Mouse (Mus musculus): ENCODE data around the gene Msantd2. TPM values are rescaled to one million over a fixed set of nuclear protein-coding genes. Genes with fewer than 3 reads are reported as not detected.

Msantd2 gene
- total and polyA plus RNA-seq, 2 experiments = 10.3 to 16.2 TPM

DNA sequence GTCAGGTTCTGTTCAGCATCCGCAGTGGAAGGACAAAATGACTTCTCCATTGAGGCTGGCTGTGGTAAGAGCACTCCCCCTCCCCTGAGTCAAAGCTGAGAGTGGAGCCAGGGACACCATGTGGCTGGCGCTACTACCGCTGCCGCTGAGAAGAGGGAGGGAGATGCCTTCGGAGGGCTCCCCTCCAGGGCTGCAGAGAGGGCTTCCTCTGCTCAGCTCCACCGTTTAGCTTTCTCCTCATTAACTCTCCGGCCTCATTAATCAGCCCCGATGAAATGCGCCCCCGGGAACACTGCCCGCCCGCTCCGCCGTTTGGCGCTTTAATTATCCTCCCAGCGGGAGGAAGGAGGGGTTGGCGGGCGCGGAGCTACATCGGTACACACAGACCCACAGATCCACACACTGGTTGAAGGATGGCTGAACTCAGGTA, 32.6 kb upstream of the Msantd2 start:
- peaks cover 20% of the 10 kb centered on the region for H3K27me3 ChIP-seq (ENCODE audit: control insufficient read depth, insufficient read depth, low read length)
- peaks cover 4% of the 10 kb centered on the region for H3K4me1 ChIP-seq (ENCODE audit: control insufficient read depth, insufficient read depth, low read length)
- 6% methylated on average over 20 of the region's 20 CpGs for WGBS
- no peak overlapping the region for H3K27ac ChIP-seq (replicated peaks; ENCODE audit: insufficient read depth, low read depth, low read length)
- H3K9ac ChIP-seq (ENCODE audit: low read depth, low read length) = no peak overlapping the region
- DNase-seq (ENCODE audit: extremely low read depth, low read depth, low spot score) = no peak
- no peak overlapping the region for H3K4me3 ChIP-seq (ENCODE audit: insufficient read depth, low read depth, low read length)
- H3K79me2 ChIP-seq (ENCODE audit: control insufficient read depth, insufficient read depth, low read length) = no peaks in the 10 kb centered on the region
- no peaks in the 10 kb centered on the region for H3K36me3 ChIP-seq (ENCODE audit: control insufficient read depth, insufficient read depth, low read length)
- TF ChIP-seq POLR2A (IDR thresholded peaks at IDR 0.05; ENCODE audit: extremely low read depth, insufficient read depth, low read length) (no peak), CTCF (IDR thresholded peaks at IDR 0.05; ENCODE audit: low read depth, low read length) (no peak)

DNA sequence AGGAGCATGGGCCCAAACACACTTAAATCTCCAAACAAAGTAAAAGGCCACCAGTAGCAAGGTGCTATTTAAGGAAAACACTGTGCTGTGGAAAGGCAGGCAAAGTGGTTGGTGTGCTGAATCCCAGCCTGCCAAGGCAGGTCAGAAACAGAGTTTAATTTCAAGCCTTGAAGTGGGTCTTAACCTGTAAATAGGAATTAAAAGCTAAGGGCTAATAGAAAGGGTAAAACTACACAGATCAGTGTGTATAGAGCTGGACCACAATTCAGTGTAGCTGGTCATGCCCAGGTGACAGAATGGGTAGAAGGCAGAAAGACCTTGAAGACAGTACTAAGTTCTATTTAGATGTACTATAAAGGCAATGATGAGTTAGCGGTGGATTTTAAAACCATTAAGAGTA, 32.0 kb upstream of the Msantd2 start:
- 87% methylated on average over 1 of the region's 1 CpGs for WGBS

DNA sequence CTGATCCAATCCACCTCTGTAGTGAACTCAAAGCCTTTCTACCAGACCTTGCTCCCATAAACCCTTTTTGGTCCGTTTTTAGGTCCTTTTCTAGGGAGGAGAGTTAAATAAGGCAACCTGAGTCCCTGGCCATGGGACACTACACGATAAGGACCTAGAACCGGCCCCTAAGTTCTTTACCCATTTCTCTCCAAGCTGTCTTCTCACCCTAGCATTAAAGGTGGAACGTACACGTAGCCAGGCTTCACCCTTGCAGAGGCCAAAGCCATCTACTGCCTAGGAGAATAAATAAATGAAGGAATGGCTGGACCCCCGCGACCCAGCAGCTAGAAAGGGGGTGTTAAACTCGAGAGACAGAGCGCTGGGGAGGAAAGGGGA, 29.5 kb upstream of the Msantd2 start:
- H3K9ac ChIP-seq (ENCODE audit: low read depth, low read length) = no peak overlapping the region
- no peaks in the 10 kb centered on the region for H3K36me3 ChIP-seq (ENCODE audit: control insufficient read depth, insufficient read depth, low read length)
- TF ChIP-seq CTCF (IDR thresholded peaks at IDR 0.05; ENCODE audit: low read depth, low read length) (no peak), POLR2A (IDR thresholded peaks at IDR 0.05; ENCODE audit: extremely low read depth, insufficient read depth, low read length) (no peak)
- peaks cover 5% of the 10 kb centered on the region for H3K4me1 ChIP-seq (ENCODE audit: control insufficient read depth, insufficient read depth, low read length)
- peaks cover 23% of the 10 kb centered on the region for H3K27me3 ChIP-seq (ENCODE audit: control insufficient read depth, insufficient read depth, low read length)
- no peak overlapping the region for H3K4me3 ChIP-seq (ENCODE audit: insufficient read depth, low read depth, low read length)
- no peak overlapping the region for H3K27ac ChIP-seq (replicated peaks; ENCODE audit: insufficient read depth, low read depth, low read length)
- 6% methylated on average over 9 of the region's 9 CpGs for WGBS
- H3K79me2 ChIP-seq (ENCODE audit: control insufficient read depth, insufficient read depth, low read length) = no peaks in the 10 kb centered on the region
- no peak for DNase-seq (ENCODE audit: extremely low read depth, low read depth, low spot score)

More for the DNA sequence above, 32.0 kb upstream of the Msantd2 start:
- Histone ChIP-seq H3K4me1 (ENCODE audit: control insufficient read depth, insufficient read depth, low read length) (peaks cover 4% of the 10 kb centered on the region), H3K79me2 (ENCODE audit: control insufficient read depth, insufficient read depth, low read length) (no peaks in the 10 kb centered on the region), H3K9ac (ENCODE audit: low read depth, low read length) (no peak overlapping the region), H3K27ac (replicated peaks; ENCODE audit: insufficient read depth, low read depth, low read length) (no peak overlapping the region), H3K36me3 (ENCODE audit: control insufficient read depth, insufficient read depth, low read length) (no peaks in the 10 kb centered on the region), H3K27me3 (ENCODE audit: control insufficient read depth, insufficient read depth, low read length) (peaks cover 25% of the 10 kb centered on the region), H3K4me3 (ENCODE audit: insufficient read depth, low read depth, low read length) (no peak overlapping the region)
- no peak for DNase-seq (ENCODE audit: extremely low read depth, low read depth, low spot score)
- TF ChIP-seq CTCF (IDR thresholded peaks at IDR 0.05; ENCODE audit: low read depth, low read length) (no peak), POLR2A (IDR thresholded peaks at IDR 0.05; ENCODE audit: extremely low read depth, insufficient read depth, low read length) (no peak)

DNA sequence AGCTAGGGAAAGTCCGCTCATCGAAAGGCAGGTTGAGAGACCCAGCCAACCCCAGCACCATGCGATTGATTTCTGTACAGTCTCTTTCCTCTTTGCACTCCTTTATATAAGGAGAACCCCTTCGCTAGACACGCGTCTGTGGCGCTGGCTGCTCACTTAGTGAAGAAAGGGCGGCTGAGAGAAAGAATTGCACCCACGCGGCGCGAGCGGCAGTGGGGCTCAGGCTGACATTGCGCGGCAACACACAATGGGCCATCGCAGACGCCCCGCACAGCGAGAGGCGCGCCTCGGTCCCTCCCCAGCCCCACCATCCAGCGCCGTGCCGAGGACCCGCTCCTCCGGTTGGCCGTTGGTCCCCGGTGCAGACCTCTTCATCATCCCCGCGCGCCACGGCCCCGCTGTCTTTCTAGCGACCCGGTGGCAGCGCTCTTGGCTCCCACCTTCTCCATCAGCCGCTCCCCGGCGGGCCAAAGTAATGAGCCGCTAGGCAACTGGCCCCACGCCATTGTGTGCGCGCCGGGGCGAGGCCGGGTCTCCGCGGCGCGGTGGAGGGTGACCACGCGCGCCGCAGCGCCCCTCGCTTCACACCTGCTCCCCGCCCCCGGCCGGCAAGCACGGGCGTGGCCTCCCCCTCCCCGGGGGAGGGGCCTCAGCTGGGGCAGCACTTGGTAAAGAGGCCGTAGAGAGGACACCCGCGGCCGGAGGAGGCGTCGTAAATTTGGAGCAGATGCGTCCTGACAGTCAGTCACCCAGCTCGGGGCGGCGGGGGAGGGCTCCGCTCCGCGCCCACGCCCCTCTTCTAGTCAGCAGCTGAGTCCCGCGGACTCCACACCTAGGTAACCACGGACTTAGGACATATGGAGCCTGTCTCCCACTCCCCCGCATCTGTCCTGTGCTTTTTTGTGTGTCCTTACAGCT, 28.8 kb upstream of the Msantd2 start:
- peaks cover 5% of the 10 kb centered on the region for H3K4me1 ChIP-seq (ENCODE audit: control insufficient read depth, insufficient read depth, low read length)
- H3K79me2 ChIP-seq (ENCODE audit: control insufficient read depth, insufficient read depth, low read length) = no peaks in the 10 kb centered on the region
- TF ChIP-seq CTCF (IDR thresholded peaks at IDR 0.05; ENCODE audit: low read depth, low read length) (no peak), POLR2A (IDR thresholded peaks at IDR 0.05; ENCODE audit: extremely low read depth, insufficient read depth, low read length) (no peak)
- DNase-seq (ENCODE audit: extremely low read depth, low read depth, low spot score) = no peak
- no peak overlapping the region for H3K27ac ChIP-seq (replicated peaks; ENCODE audit: insufficient read depth, low read depth, low read length)
- WGBS = 1% methylated on average over 80 of the region's 81 CpGs
- H3K36me3 ChIP-seq (ENCODE audit: control insufficient read depth, insufficient read depth, low read length) = no peaks in the 10 kb centered on the region
- peak overlapping the region; percentile 17; the same call in 1 of the 2 replicates for H3K4me3 ChIP-seq (ENCODE audit: insufficient read depth, low read depth, low read length)
- peaks cover 23% of the 10 kb centered on the region for H3K27me3 ChIP-seq (ENCODE audit: control insufficient read depth, insufficient read depth, low read length)
- H3K9ac ChIP-seq (ENCODE audit: low read depth, low read length) = no peak overlapping the region

DNA sequence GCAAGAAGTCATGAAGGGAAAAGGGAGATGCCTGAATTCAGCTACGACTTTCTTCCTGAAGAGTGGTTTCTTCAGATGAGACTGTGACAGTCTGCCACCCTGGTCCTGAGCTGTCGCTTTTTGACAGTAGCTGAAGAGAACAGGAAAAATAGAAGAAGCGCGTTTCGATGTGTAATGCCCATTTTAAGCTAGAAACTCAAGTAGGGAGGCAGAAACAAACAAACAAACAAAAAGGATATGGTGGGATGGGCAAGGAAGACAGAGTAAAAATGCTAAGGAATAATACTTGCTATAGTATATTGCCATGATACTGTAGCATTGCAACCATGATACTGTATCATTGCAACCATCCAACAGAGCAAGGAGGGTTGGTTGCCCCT, 28.2 kb upstream of the Msantd2 start:
- H3K36me3 ChIP-seq (ENCODE audit: control insufficient read depth, insufficient read depth, low read length) = no peaks in the 10 kb centered on the region
- no peak for TF ChIP-seq POLR2A (IDR thresholded peaks at IDR 0.05; ENCODE audit: extremely low read depth, insufficient read depth, low read length)
- no peak for TF ChIP-seq CTCF (IDR thresholded peaks at IDR 0.05; ENCODE audit: low read depth, low read length)
- no peak overlapping the region for H3K4me3 ChIP-seq (ENCODE audit: insufficient read depth, low read depth, low read length)
- H3K79me2 ChIP-seq (ENCODE audit: control insufficient read depth, insufficient read depth, low read length) = no peaks in the 10 kb centered on the region
- H3K9ac ChIP-seq (ENCODE audit: low read depth, low read length) = no peak overlapping the region
- H3K4me1 ChIP-seq (ENCODE audit: control insufficient read depth, insufficient read depth, low read length) = peaks cover 5% of the 10 kb centered on the region
- peaks cover 23% of the 10 kb centered on the region for H3K27me3 ChIP-seq (ENCODE audit: control insufficient read depth, insufficient read depth, low read length)
- no peak for DNase-seq (ENCODE audit: extremely low read depth, low read depth, low spot score)
- WGBS = 13% methylated on average over 5 of the region's 5 CpGs
- H3K27ac ChIP-seq (replicated peaks; ENCODE audit: insufficient read depth, low read depth, low read length) = no peak overlapping the region

DNA sequence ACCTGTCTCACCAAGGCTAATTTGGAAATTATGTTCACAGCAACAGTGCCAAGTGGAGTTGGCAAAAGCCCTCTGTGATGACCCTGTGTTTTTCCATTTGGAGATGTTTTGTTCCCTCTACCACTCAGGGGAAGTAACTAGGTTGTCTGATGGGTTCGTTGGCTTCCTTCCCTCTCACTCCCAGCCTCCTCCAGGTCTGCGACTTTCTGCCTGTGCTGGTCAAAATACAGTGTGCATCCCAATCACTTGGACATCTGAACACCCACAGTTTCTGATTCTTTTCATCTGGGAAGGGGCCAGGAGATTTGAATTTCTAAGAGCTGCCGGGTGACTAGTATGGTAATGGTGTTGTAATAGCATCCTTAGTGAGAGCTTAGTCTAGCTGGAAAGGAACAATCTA, 27.5 kb upstream of the Msantd2 start:
- no peak for TF ChIP-seq POLR2A (IDR thresholded peaks at IDR 0.05; ENCODE audit: extremely low read depth, insufficient read depth, low read length)
- TF ChIP-seq CTCF (IDR thresholded peaks at IDR 0.05; ENCODE audit: low read depth, low read length) = no peak
- H3K36me3 ChIP-seq (ENCODE audit: control insufficient read depth, insufficient read depth, low read length) = no peaks in the 10 kb centered on the region
- no peak overlapping the region for H3K4me3 ChIP-seq (ENCODE audit: insufficient read depth, low read depth, low read length)
- no peak overlapping the region for H3K27ac ChIP-seq (replicated peaks; ENCODE audit: insufficient read depth, low read depth, low read length)
- H3K9ac ChIP-seq (ENCODE audit: low read depth, low read length) = no peak overlapping the region
- no peaks in the 10 kb centered on the region for H3K79me2 ChIP-seq (ENCODE audit: control insufficient read depth, insufficient read depth, low read length)
- no peak for DNase-seq (ENCODE audit: extremely low read depth, low read depth, low spot score)
- 21% methylated on average over 3 of the region's 3 CpGs for WGBS
- H3K27me3 ChIP-seq (ENCODE audit: control insufficient read depth, insufficient read depth, low read length) = peaks cover 20% of the 10 kb centered on the region
- peaks cover 4% of the 10 kb centered on the region for H3K4me1 ChIP-seq (ENCODE audit: control insufficient read depth, insufficient read depth, low read length)

Measured in liver, adult 2 months (tissue).